Mouse (Mus musculus) heart, embryonic 15.5 days (tissue): Measurements from ENCODE around the gene Bicdl1. TPM values are rescaled to one million over a fixed set of nuclear protein-coding genes. Genes with fewer than 3 reads are reported as not detected.
A peak's percentile ranks its signal among the peaks of the same experiment; 100 is the strongest.
"Not testable (repeated sequence)": the region's sequence is repeated elsewhere in the genome, so short reads cannot be mapped to it uniquely, and the experiment has no call there.

ENCODE experiments used
- ATAC-seq: fragments of 200-750 bp; cut with Nextera tagmentation; replicated peaks from 2 replicates; pipeline ENCODE4 v1.8.0; 2017; ENCODE audit warnings: low read depth, moderate TSS enrichment; ENCODE audit not compliant: insufficient number of reproducible peaks, insufficient read depth, low FRiP score
- H3K27ac ChIP-seq: fragments of 300-500 bp; sonication (generic); 2 replicates; pipeline ENCODE4 v1.5.1; 2015; ENCODE audit warnings: mild to moderate bottlenecking, inconsistent platforms
- H3K27me3 ChIP-seq: fragments of 300-500 bp; sonication (generic); 2 replicates; pipeline ENCODE4 v1.6.1; 2015; ENCODE audit warnings: inconsistent platforms
- H3K36me3 ChIP-seq: fragments of 300-500 bp; sonication (generic); 2 replicates; pipeline ENCODE4 v1.6.1; 2015; ENCODE audit warnings: mild to moderate bottlenecking, inconsistent platforms
- H3K4me1 ChIP-seq: fragments of 300-500 bp; sonication (generic); replicated peaks from 2 replicates; pipeline ENCODE4 v1.6.1; 2015; ENCODE audit warnings: inconsistent platforms
- H3K4me2 ChIP-seq: fragments of 300-500 bp; sonication (generic); 2 replicates; pipeline ENCODE4 v1.6.1; 2015; ENCODE audit warnings: inconsistent platforms, mild to moderate bottlenecking, moderate library complexity
- H3K4me3 ChIP-seq: fragments of 300-500 bp; sonication (generic); 2 replicates; pipeline ENCODE4 v1.5.1; 2015; ENCODE audit warnings: mild to moderate bottlenecking, inconsistent platforms
- H3K9ac ChIP-seq: fragments of 300-500 bp; sonication (generic); 2 replicates; pipeline ENCODE4 v1.6.1; 2015; ENCODE audit warnings: mild to moderate bottlenecking, inconsistent platforms
- H3K9me3 ChIP-seq: fragments of 300-500 bp; sonication (generic); replicated peaks from 2 replicates; pipeline ENCODE4 v1.6.1; 2016; ENCODE audit warnings: inconsistent platforms
- WGBS: fragments of 180-500 bp; shearing (Covaris S2); methylation state at CpG from one replicate; pipeline ENCODE4 v1.1.7; 2015; ENCODE audit warnings: mixed read lengths; 5-methylcytosine and 5-hydroxymethylcytosine counted together
- polyA plus RNA-seq: library from polyadenylated mRNA; unstranded; fragments of >200 nt; fragmentation: Nextera tagmentation; extraction: Ambion mirVana; gene quantifications from 2 replicates; pipeline ENCODE4 v1.2.1, GENCODE M21; 2015

Bicdl1 gene
- polyA plus RNA-seq, 1 experiment from 2014 or later: 6.6 TPM

GRCm38 (mm10) chr5:115752883-115753282 is 21.5 kb upstream of the Bicdl1 start:
- no peak overlapping the region for H3K4me3 ChIP-seq
- WGBS: 66% methylated on average over 5 of the region's 5 CpGs
- no peak for ATAC-seq
- no peak overlapping the region for H3K27ac ChIP-seq
- H3K9me3 ChIP-seq: no peaks in the 10 kb centered on the region
- H3K4me1 ChIP-seq: no peaks in the 10 kb centered on the region
- H3K9ac ChIP-seq: no peak overlapping the region
- H3K4me2 ChIP-seq: no peak overlapping the region
- no peaks in the 10 kb centered on the region for H3K36me3 ChIP-seq
- H3K27me3 ChIP-seq: no peaks in the 10 kb centered on the region

GRCm38 (mm10) chr5:115751916-115752315 is 20.5 kb upstream of the Bicdl1 start:
- H3K4me1 ChIP-seq, ATAC-seq, H3K9ac ChIP-seq, H3K27me3 ChIP-seq, H3K27ac ChIP-seq, H3K4me2 ChIP-seq, H3K36me3 ChIP-seq, H3K9me3 ChIP-seq, H3K4me3 ChIP-seq: not testable (repeated sequence)
- 84% methylated on average over 9 of the region's 9 CpGs for WGBS

- H3K27me3 ChIP-seq: no peaks in the 10 kb centered on the region
- H3K9ac ChIP-seq: no peak overlapping the region
- H3K27ac ChIP-seq: no peak overlapping the region
- ATAC-seq: no peak
- H3K4me2 ChIP-seq: no peak overlapping the region
- 46% methylated on average over 8 of the region's 8 CpGs for WGBS
- no peaks in the 10 kb centered on the region for H3K9me3 ChIP-seq
- H3K36me3 ChIP-seq: no peaks in the 10 kb centered on the region
- H3K4me3 ChIP-seq: no peak overlapping the region
- H3K4me1 ChIP-seq: no peaks in the 10 kb centered on the region
Measured at GRCm38 (mm10) chr5:115748316-115748715, 16.9 kb upstream of the Bicdl1 start.

GRCm38 (mm10) chr5:115745319-115745718 is 13.9 kb upstream of the Bicdl1 start:
- no peaks in the 10 kb centered on the region for H3K27me3 ChIP-seq
- no peaks in the 10 kb centered on the region for H3K9me3 ChIP-seq
- H3K27ac ChIP-seq: no peak overlapping the region
- no peak overlapping the region for H3K4me2 ChIP-seq
- H3K9ac ChIP-seq: no peak overlapping the region
- ATAC-seq: no peak
- no peaks in the 10 kb centered on the region for H3K36me3 ChIP-seq
- WGBS: 77% methylated on average over 15 of the region's 15 CpGs
- H3K4me3 ChIP-seq: no peak overlapping the region
- no peaks in the 10 kb centered on the region for H3K4me1 ChIP-seq

- no peaks in the 10 kb centered on the region for H3K9me3 ChIP-seq
- H3K36me3 ChIP-seq: no peaks in the 10 kb centered on the region
- no peak overlapping the region for H3K9ac ChIP-seq
- H3K4me1 ChIP-seq: no peaks in the 10 kb centered on the region
- no peak overlapping the region for H3K27ac ChIP-seq
- no peak overlapping the region for H3K4me2 ChIP-seq
- H3K4me3 ChIP-seq: no peak overlapping the region
- ATAC-seq: no peak
- 83% methylated on average over 5 of the region's 5 CpGs for WGBS
- peaks cover 8% of the 10 kb centered on the region for H3K27me3 ChIP-seq
Measured at GRCm38 (mm10) chr5:115738032-115738431, 6.6 kb upstream of the Bicdl1 start.

- ATAC-seq: no peak
- H3K4me3 ChIP-seq: no peak overlapping the region
- no peak overlapping the region for H3K4me2 ChIP-seq
- peaks cover 23% of the 10 kb centered on the region for H3K4me1 ChIP-seq
- H3K9me3 ChIP-seq: no peaks in the 10 kb centered on the region
- H3K27ac ChIP-seq: no peak overlapping the region
- H3K9ac ChIP-seq: no peak overlapping the region
- 79% methylated on average over 2 of the region's 2 CpGs for WGBS
- H3K27me3 ChIP-seq: peaks cover 32% of the 10 kb centered on the region
- H3K36me3 ChIP-seq: no peaks in the 10 kb centered on the region
Measured at GRCm38 (mm10) chr5:115734570-115734969, 3.1 kb upstream of the Bicdl1 start.

- ATAC-seq: no peak
- Histone ChIP-seq H3K9me3 (no peaks in the 10 kb centered on the region), H3K36me3 (no peaks in the 10 kb centered on the region), H3K4me1 (peaks cover 23% of the 10 kb centered on the region), H3K27ac (no peak overlapping the region), H3K4me3 (peak overlapping the region; percentile 63), H3K9ac (0 out of 2 replicates have a peak overlapping the region, but pooled peaks have one; percentile 16), H3K27me3 (peaks cover 38% of the 10 kb centered on the region), H3K4me2 (peak overlapping the region; percentile 100)
- WGBS: 1% methylated on average over 9 of the region's 9 CpGs
Measured at GRCm38 (mm10) chr5:115732849-115733216, 1.4 kb upstream of the Bicdl1 start.

- H3K9me3 ChIP-seq: no peaks in the 10 kb centered on the region
- peak; percentile 85 for ATAC-seq
- peak overlapping the region; percentile 100 for H3K4me2 ChIP-seq
- under 1% methylated on average over 55 of the region's 91 CpGs for WGBS
- peak overlapping the region; percentile 63 for H3K4me3 ChIP-seq
- peaks cover 38% of the 10 kb centered on the region for H3K27me3 ChIP-seq
- peak overlapping the region; percentile 40; the same call in 1 of the 2 replicates for H3K9ac ChIP-seq
- peaks cover 23% of the 10 kb centered on the region for H3K4me1 ChIP-seq
- H3K36me3 ChIP-seq: no peaks in the 10 kb centered on the region
- no peak overlapping the region for H3K27ac ChIP-seq
Measured at GRCm38 (mm10) chr5:115732176-115732848, 891 bp upstream of the Bicdl1 start.

GRCm38 (mm10) chr5:115731732-115732175 is 333 bp upstream of the Bicdl1 start:
- WGBS: under 1% methylated on average over 30 of the region's 72 CpGs
- Histone ChIP-seq H3K27ac (no peak overlapping the region), H3K36me3 (no peaks in the 10 kb centered on the region), H3K4me1 (peaks cover 23% of the 10 kb centered on the region), H3K9me3 (no peaks in the 10 kb centered on the region), H3K4me2 (peak overlapping the region; percentile 100), H3K27me3 (peaks cover 38% of the 10 kb centered on the region), H3K9ac (peak overlapping the region; percentile 40), H3K4me3 (peak overlapping the region; percentile 63)
- ATAC-seq: peak; percentile 8; the same call in 1 of the 2 replicates

- Histone ChIP-seq H3K27me3 (peaks cover 38% of the 10 kb centered on the region), H3K9ac (no peak overlapping the region), H3K4me3 (no peak overlapping the region), H3K9me3 (no peaks in the 10 kb centered on the region), H3K4me2 (peak overlapping the region; percentile 100; the same call in 1 of the 2 replicates), H3K4me1 (peaks cover 23% of the 10 kb centered on the region), H3K27ac (no peak overlapping the region), H3K36me3 (no peaks in the 10 kb centered on the region)
- no peak for ATAC-seq
- 69% methylated on average over 5 of the region's 5 CpGs for WGBS
Measured at GRCm38 (mm10) chr5:115730314-115730713, 1.1 kb downstream of the Bicdl1 start.

- H3K4me1 ChIP-seq: peaks cover 10% of the 10 kb centered on the region
- ATAC-seq: no peak
- H3K9ac ChIP-seq: no peak overlapping the region
- no peak overlapping the region for H3K4me2 ChIP-seq
- H3K27me3 ChIP-seq: peaks cover 23% of the 10 kb centered on the region
- no peaks in the 10 kb centered on the region for H3K36me3 ChIP-seq
- WGBS: 74% methylated on average over 8 of the region's 8 CpGs
- H3K9me3 ChIP-seq: no peaks in the 10 kb centered on the region
- H3K27ac ChIP-seq: no peak overlapping the region
- H3K4me3 ChIP-seq: no peak overlapping the region
Measured at GRCm38 (mm10) chr5:115726581-115726980, 4.8 kb downstream of the Bicdl1 start.

GRCm38 (mm10) chr5:115726019-115726418 is 5.4 kb downstream of the Bicdl1 start:
- Histone ChIP-seq H3K27ac (no peak overlapping the region), H3K4me1 (peaks cover 7% of the 10 kb centered on the region), H3K27me3 (peaks cover 20% of the 10 kb centered on the region), H3K9me3 (no peaks in the 10 kb centered on the region), H3K36me3 (no peaks in the 10 kb centered on the region), H3K4me2 (no peak overlapping the region), H3K9ac (no peak overlapping the region), H3K4me3 (no peak overlapping the region)
- 74% methylated on average over 16 of the region's 16 CpGs for WGBS
- ATAC-seq: no peak
